Mouse (Mus musculus) CH12.LX (cell line): ENCODE results near the gene Tshz2. TPM values are rescaled to one million over a fixed set of nuclear protein-coding genes. Genes with fewer than 3 reads are reported as not detected.

Source experiments
- DNase-seq: peaks from one replicate; pipeline ENCODE4 v3.0.0-alpha.2; 2013; ENCODE audit errors: extremely low read depth
- H3K27ac ChIP-seq: 2 replicates; pipeline ENCODE4 v1.5.1; 2012; ENCODE audit warnings: low read depth, mild to moderate bottlenecking, control low read depth, moderate library complexity; ENCODE audit not compliant: insufficient read depth
- H3K27me3 ChIP-seq: replicated peaks from 2 replicates; pipeline ENCODE3; 2012; ENCODE audit warnings: inconsistent platforms
- H3K36me3 ChIP-seq, 2 experiments: replicated peaks in 1 of 2; 2 replicates each; pipeline versions ENCODE3 to v1.6.1; 2012; ENCODE audit warnings: inconsistent platforms in 1 of 2, low read length in 1 of 2, mild to moderate bottlenecking in 1 of 2, mixed read lengths in 1 of 2, moderate library complexity in 1 of 2; ENCODE audit not compliant: control insufficient read depth in 1 of 2, insufficient read depth in 1 of 2
- H3K4me1 ChIP-seq, 2 experiments: 2 replicates each; pipeline ENCODE4 v1.6.1; 2012; ENCODE audit warnings: inconsistent platforms in 1 of 2, moderate library complexity in 1 of 2; ENCODE audit not compliant: insufficient read depth in 2 of 2, control insufficient read depth in 1 of 2
- H3K4me2 ChIP-seq: 2 replicates; pipeline ENCODE4 v1.6.1; 2012; ENCODE audit warnings: low read depth, mild to moderate bottlenecking, control low read depth; ENCODE audit not compliant: poor library complexity, insufficient read depth, severe bottlenecking
- H3K4me3 ChIP-seq, 3 experiments: fragments of 150-350 bp in 1 of 3; sonication (generic) in 1 of 3; replicated peaks in 1 of 3; 2 replicates each; pipeline versions ENCODE3 to v1.5.1; 2011 to 2012; ENCODE audit warnings: low read depth in 2 of 3, low read length in 2 of 3, mild to moderate bottlenecking in 2 of 3, moderate library complexity in 2 of 3, control low read depth in 1 of 3, improper control_type of control experiment in 1 of 3, inconsistent platforms in 1 of 3, mixed read lengths in 1 of 3; ENCODE audit not compliant: poor library complexity in 1 of 3
- H3K79me2 ChIP-seq: replicated peaks from 2 replicates; pipeline ENCODE4 v1.6.1; 2012; ENCODE audit warnings: mild to moderate bottlenecking, moderate library complexity; ENCODE audit not compliant: control insufficient read depth, poor library complexity, insufficient read depth, severe bottlenecking; ENCODE audit errors: extremely low read depth
- H3K9ac ChIP-seq: 2 replicates; pipeline ENCODE4 v1.6.1; 2012; ENCODE audit warnings: low read depth, mild to moderate bottlenecking, control low read depth, moderate library complexity; ENCODE audit not compliant: insufficient read depth
- H3K9me3 ChIP-seq: replicated peaks from 2 replicates; pipeline ENCODE3; 2012; ENCODE audit warnings: low read length, inconsistent platforms, mixed read lengths
- CHD2 ChIP-seq: IDR thresholded peaks from 2 replicates; pipeline ENCODE4 v1.6.1; 2011; ENCODE audit warnings: low read length, improper control_type of control experiment
- CTCF ChIP-seq, 2 experiments: IDR thresholded peaks in 1 of 2; conservative IDR thresholded peaks in 1 of 2; 2 replicates each; pipeline ENCODE4 v1.5.1; 2011 to 2012; ENCODE audit warnings: low read depth in 2 of 2, low read length in 2 of 2, improper control_type of control experiment in 1 of 2, inconsistent platforms in 1 of 2, mild to moderate bottlenecking in 1 of 2, moderate library complexity in 1 of 2
- E2F4 ChIP-seq: IDR thresholded peaks from 2 replicates; pipeline ENCODE4 v1.6.1; 2011; ENCODE audit warnings: low read depth, low read length, improper control_type of control experiment; ENCODE audit not compliant: insufficient replicate concordance
- ELF1 ChIP-seq: IDR thresholded peaks from 2 replicates; pipeline ENCODE4 v1.6.1; 2014; ENCODE audit warnings: low read depth, mild to moderate bottlenecking, inconsistent platforms, low read length, improper control_type of control experiment
- EP300 ChIP-seq: IDR thresholded peaks from 2 replicates; pipeline ENCODE4 v1.6.1; 2011; ENCODE audit warnings: low read length, improper control_type of control experiment
- GABPA ChIP-seq: IDR thresholded peaks from 2 replicates; pipeline ENCODE4 v1.6.1; 2012; ENCODE audit warnings: low read depth, low read length, improper control_type of control experiment, inconsistent platforms; ENCODE audit not compliant: insufficient replicate concordance
- HCFC1 ChIP-seq: IDR thresholded peaks from 2 replicates; pipeline ENCODE4 v1.6.1; 2012; ENCODE audit warnings: low read depth, mild to moderate bottlenecking, inconsistent platforms, low read length, improper control_type of control experiment
- JUN ChIP-seq: IDR thresholded peaks from 2 replicates; pipeline ENCODE4 v1.6.1; 2011; ENCODE audit warnings: low read depth, mild to moderate bottlenecking, low read length, improper control_type of control experiment, moderate library complexity; ENCODE audit not compliant: insufficient read depth
- JUND ChIP-seq: conservative IDR thresholded peaks from 2 replicates; pipeline ENCODE4 v1.6.1; 2011; ENCODE audit warnings: low read depth, low read length, improper control_type of control experiment
- KAT2A ChIP-seq: IDR thresholded peaks from 2 replicates; pipeline ENCODE4 v1.6.1; 2012; ENCODE audit warnings: low read length, improper control_type of control experiment, inconsistent platforms; ENCODE audit not compliant: insufficient replicate concordance
- MAFK ChIP-seq: IDR thresholded peaks from 2 replicates; pipeline ENCODE4 v1.6.1; 2011; ENCODE audit warnings: low read length, improper control_type of control experiment; ENCODE audit not compliant: insufficient replicate concordance
- MAX ChIP-seq: IDR thresholded peaks from 2 replicates; pipeline ENCODE4 v1.6.1; 2011; ENCODE audit warnings: low read length, improper control_type of control experiment
- MAZ ChIP-seq: IDR thresholded peaks from 2 replicates; pipeline ENCODE4 v1.6.1; 2012; ENCODE audit warnings: low read depth, mild to moderate bottlenecking, inconsistent platforms, low read length, improper control_type of control experiment, moderate library complexity
- MEF2A ChIP-seq: IDR thresholded peaks from 2 replicates; pipeline ENCODE4 v1.6.1; 2014; ENCODE audit warnings: low read depth, mild to moderate bottlenecking, inconsistent platforms, low read length, improper control_type of control experiment, borderline replicate concordance
- MXI1 ChIP-seq: IDR thresholded peaks from 2 replicates; pipeline ENCODE4 v1.6.1; 2011; ENCODE audit warnings: mild to moderate bottlenecking, low read depth, low read length, improper control_type of control experiment
- NELFE ChIP-seq: IDR thresholded peaks from 2 replicates; pipeline ENCODE4 v1.6.1; 2011; ENCODE audit warnings: low read depth, low read length, improper control_type of control experiment
- NRF1 ChIP-seq: IDR thresholded peaks from 2 replicates; pipeline ENCODE4 v1.6.1; 2014; ENCODE audit warnings: low read depth, mild to moderate bottlenecking, inconsistent platforms, low read length, improper control_type of control experiment, moderate library complexity
- PAX5 ChIP-seq: IDR thresholded peaks from 2 replicates; pipeline ENCODE4 v1.6.1; 2012; ENCODE audit warnings: low read length, inconsistent platforms, mixed read lengths
- POLR2A ChIP-seq: IDR thresholded peaks from 2 replicates; pipeline ENCODE4 v1.6.1; 2011; ENCODE audit warnings: low read depth, mild to moderate bottlenecking, improper control_type of control experiment, low read length
- SIN3A ChIP-seq: IDR thresholded peaks from 2 replicates; pipeline ENCODE4 v1.6.1; 2012; ENCODE audit warnings: low read length, improper control_type of control experiment, inconsistent platforms
- SMC3 ChIP-seq: IDR thresholded peaks from 2 replicates; pipeline ENCODE4 v1.6.1; 2011; ENCODE audit warnings: low read depth, low read length, improper control_type of control experiment
- TBP ChIP-seq: conservative IDR thresholded peaks from 2 replicates; pipeline ENCODE4 v1.6.1; 2011; ENCODE audit warnings: low read depth, low read length, improper control_type of control experiment
- TCF12 ChIP-seq: IDR thresholded peaks from 2 replicates; pipeline ENCODE4 v1.6.1; 2014; ENCODE audit warnings: low read depth, mild to moderate bottlenecking, inconsistent platforms, low read length, improper control_type of control experiment
- USF1 ChIP-seq: IDR thresholded peaks from 2 replicates; pipeline ENCODE4 v1.6.1; 2014; ENCODE audit warnings: low read depth, mild to moderate bottlenecking, inconsistent platforms, low read length, improper control_type of control experiment
- USF2 ChIP-seq: conservative IDR thresholded peaks from 2 replicates; pipeline ENCODE4 v1.6.1; 2011; ENCODE audit warnings: low read depth, low read length, improper control_type of control experiment
- dilution Hi-C: fragments of 300-500 bp; cut with MboI; formaldehyde crosslinking; loops from 2 replicates; pipeline ENCODE4 v1.14.3; 2020; ENCODE audit warnings: low sequenced_read_pairs; ENCODE audit not compliant: extremely low pct_unique_long_range_greater_than_20kb, extremely low pct_ligation_motif_present
- in situ Hi-C: fragments of 300-500 bp; cut with MboI; formaldehyde crosslinking; loops from 3 replicates; pipeline ENCODE4 v1.14.3; 2019; ENCODE audit warnings: low sequenced_read_pairs, low pct_ligation_motif_present, low pct_unique_long_range_greater_than_20kb, mixed read lengths
- polyA plus RNA-seq: library from polyadenylated mRNA; unstranded; fragments of >175 nt; gene quantifications from 2 replicates; pipeline ENCODE4 v1.2.1, GENCODE M21; 2012; ENCODE audit warnings: low read depth; ENCODE audit not compliant: insufficient read length
- total RNA-seq, 2 experiments: library from RNA; depleted of rRNA; stranded (reverse); fragments of 300-350 nt in 1 of 2; fragments of >200 nt in 1 of 2; gene quantifications; 2 replicates each; pipeline ENCODE4 v1.2.3; 2012 to 2014

Tshz2 gene
- total and polyA plus RNA-seq, 3 experiments: not detected

DNA sequence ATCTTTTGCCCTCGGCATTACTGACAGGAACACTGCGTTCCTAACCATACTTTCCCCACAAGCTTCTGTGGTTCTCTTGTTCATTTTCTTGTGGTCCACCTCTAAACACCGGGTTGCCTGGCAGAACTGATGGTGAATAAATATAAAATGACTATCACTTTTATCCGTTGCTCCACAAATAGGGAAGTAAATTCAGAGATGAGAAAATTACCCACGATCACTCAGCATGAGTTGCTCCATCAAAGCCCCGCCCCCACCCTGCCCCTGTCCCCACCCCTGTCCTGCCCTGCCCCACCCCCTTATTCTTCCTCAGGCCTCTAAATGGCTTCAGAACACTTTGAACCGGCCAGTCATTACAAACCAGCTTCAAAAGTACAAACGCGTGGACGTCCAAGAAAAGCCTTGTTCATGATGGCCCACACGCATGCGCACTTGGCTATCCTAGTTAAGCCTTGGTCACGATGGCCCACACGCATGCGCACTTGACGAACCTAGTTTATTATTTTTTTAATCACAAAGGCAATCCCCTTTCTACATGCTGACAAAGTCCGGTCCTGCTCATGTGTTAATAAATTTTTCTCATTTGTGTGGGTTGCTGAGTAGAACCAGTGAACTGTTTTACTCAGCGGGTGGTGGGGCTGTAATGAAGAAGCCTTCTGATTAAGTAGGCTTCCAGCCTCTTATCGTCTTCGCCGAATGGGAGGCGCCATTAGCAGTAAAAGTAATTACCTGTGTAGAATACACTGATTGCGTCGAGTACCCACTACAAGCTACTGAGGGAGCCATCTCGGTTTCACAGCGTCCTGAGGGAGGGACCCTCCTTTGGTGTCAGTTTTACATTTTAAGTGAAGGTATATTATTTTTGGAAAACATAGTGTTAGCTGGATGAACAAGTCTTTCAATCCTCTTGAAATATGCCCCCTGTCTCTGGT lies 102.9 kb downstream of the Tshz2 start:
- H3K4me3 ChIP-seq: no peak overlapping the region
- no peaks in the 10 kb centered on the region for H3K36me3 ChIP-seq
- no peak overlapping the region for H3K4me2 ChIP-seq
- H3K27me3 ChIP-seq: no peaks in the 10 kb centered on the region
- H3K27ac ChIP-seq: no peak overlapping the region
- in situ Hi-C loops: no loop called here
- no peaks in the 10 kb centered on the region for H3K4me1 ChIP-seq
- dilution Hi-C loops: no loop called here
- H3K9me3 ChIP-seq: peaks cover 89% of the 10 kb centered on the region
- no peak overlapping the region for H3K9ac ChIP-seq
- no peak for DNase-seq
- no peaks in the 10 kb centered on the region for H3K79me2 ChIP-seq
- no peak for TF ChIP-seq CHD2
- no peak for TF ChIP-seq GABPA
- no peak for TF ChIP-seq POLR2A
- no peak for TF ChIP-seq MAX
- TF ChIP-seq NELFE: no peak
- TF ChIP-seq SIN3A: no peak
- no peak for TF ChIP-seq NRF1
- TF ChIP-seq ELF1: no peak
- TF ChIP-seq HCFC1: no peak
- no peak for TF ChIP-seq TBP

GRCm38 (mm10) chr2:169740996-169741395 lies 108.2 kb downstream of the Tshz2 start:
- Histone ChIP-seq H3K27me3 (no peaks in the 10 kb centered on the region), H3K4me1 (no peaks in the 10 kb centered on the region), H3K27ac (no peak overlapping the region), H3K9me3 (peaks cover 87% of the 10 kb centered on the region), H3K79me2 (no peaks in the 10 kb centered on the region), H3K4me3 (no peak overlapping the region), H3K9ac (no peak overlapping the region), H3K4me2 (no peak overlapping the region), H3K36me3 (no peaks in the 10 kb centered on the region)
- no peak for DNase-seq
- in situ Hi-C loops: no loop called here
- dilution Hi-C loops: no loop called here
- TF ChIP-seq JUN (no peak), USF2 (no peak), TBP (no peak), E2F4 (no peak), JUND (no peak), MAZ (no peak), SMC3 (no peak), TCF12 (no peak), EP300 (no peak), USF1 (no peak), HCFC1 (no peak), MEF2A (no peak), KAT2A (no peak), MAFK (no peak), POLR2A (no peak), MXI1 (no peak), CTCF (conservative IDR thresholded peaks at IDR 0.05 in 1 of 2, IDR thresholded peaks at IDR 0.05 in 1 of 2; ENCODE audit: low read depth in 2 of 2, low read length in 2 of 2) (no peak), PAX5 (no peak)
